Mouse (Mus musculus) T-helper 17 cell (primary cell): Measurements from ENCODE around the gene Kif17.

Experiments used
- in situ Hi-C, 2 experiments: fragments of 300-600 bp; cut with MboI, MseI; formaldehyde crosslinking; loops; 1 replicate in 1 of 2; 2 replicates in 1 of 2; pipeline ENCODE4 v1.15.1; 2025; ENCODE audit warnings: high pct_unique_total_duplicates in 2 of 2

Kif17 gene

DNA sequence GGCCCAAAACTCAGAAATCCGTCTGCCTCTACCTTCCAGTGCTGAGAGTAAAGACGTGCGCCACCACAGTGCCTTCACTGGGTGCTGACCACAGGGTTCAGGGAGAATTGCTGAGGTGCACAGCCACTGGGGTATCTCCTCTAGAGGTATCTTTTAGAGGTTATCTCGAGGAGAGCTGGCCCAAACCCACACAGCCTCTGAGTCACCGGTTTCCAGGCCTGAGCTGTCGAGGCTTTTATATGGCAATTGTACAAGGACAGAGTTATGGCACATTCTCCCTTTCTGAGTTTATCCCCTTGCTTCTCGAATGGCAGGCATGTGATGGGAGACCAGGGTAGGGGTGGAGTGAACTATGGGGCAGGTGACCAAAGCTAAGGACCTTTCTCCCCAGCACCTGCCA is 8.4 kb downstream of the Kif17 start:
- in situ Hi-C loops = no loop called here

- in situ Hi-C loops = no loop called here
Observed at GRCm38 (mm10) chr4:138259482-138259881, 9.2 kb downstream of the Kif17 start.

DNA sequence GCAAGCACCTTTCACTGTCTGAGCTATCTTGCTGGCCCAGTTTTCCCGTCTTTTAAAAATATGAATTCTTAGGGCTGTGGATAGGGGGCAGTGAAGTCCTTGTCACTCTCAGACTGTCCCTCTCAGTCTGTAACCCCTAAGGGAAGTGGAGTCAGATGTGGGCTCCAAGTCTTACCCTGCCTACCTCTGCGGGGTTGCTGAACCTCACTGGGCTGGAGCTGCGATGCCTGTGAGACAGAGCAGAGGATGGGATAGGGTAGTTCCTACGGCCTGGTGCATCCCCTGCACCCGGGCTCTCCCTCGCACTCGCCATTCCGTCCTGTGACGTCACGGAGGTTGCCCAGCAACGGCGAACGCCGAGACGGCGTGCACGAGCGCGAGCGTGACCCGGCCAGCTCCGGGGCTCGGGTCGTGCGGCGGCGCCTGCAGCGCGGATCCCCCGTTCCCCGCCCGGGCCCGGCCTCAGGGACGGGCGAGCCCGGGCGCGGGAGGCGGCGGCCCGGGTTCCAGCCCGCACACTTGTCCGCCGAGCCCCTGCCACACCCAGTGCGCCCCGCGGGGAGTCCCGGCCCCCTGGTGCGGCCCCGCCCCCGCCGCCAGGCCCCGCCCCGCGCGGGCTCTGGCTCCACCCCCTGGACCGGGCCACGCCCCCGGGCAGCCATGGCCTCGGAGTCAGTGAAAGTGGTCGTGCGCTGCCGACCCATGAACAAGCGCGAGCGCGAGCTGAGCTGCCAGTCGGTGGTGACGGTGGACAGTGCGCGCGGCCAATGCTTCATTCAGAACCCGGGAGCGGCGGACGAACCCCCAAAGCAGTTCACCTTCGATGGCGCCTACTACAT is 11.8 kb downstream of the Kif17 start:
- in situ Hi-C loops = no loop called here

GRCm38 (mm10) chr4:138267869-138268268 is 17.6 kb downstream of the Kif17 start:
- in situ Hi-C loops = no loop called here

GRCm38 (mm10) chr4:138272011-138272997 is 22.1 kb downstream of the Kif17 start:
- in situ Hi-C loops = no loop called here

DNA sequence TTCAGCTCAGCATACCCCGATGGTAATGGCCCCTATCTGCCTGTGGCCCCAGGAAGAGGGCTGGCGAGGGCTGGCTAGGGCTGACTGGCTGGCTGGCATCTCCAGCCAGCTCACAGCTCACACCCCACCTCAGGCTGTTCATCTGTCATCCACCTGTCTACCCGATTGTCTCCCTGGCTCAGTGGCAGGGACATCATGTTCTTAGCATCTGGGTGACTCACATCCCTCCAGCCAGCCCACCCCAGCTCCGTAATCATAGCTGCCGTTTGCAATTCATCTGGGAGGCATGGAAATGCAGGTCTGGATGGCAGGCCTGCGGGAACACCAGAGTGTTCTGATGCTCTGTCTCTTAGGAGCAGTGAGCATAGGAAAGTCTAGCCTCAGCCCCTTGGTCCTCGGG is 28.1 kb downstream of the Kif17 start:
- in situ Hi-C loops = loop anchor here in 1 of 2 experiments (25.0 kb wide), 1 partner anchor 441 kb away; no protein-coding TSS in a partner anchor

GRCm38 (mm10) chr4:138282834-138283233 is 32.6 kb downstream of the Kif17 start:
- in situ Hi-C loops = loop anchor here in 1 of 2 experiments (25.0 kb wide), 1 partner anchor 446 kb away; no protein-coding TSS in a partner anchor

DNA sequence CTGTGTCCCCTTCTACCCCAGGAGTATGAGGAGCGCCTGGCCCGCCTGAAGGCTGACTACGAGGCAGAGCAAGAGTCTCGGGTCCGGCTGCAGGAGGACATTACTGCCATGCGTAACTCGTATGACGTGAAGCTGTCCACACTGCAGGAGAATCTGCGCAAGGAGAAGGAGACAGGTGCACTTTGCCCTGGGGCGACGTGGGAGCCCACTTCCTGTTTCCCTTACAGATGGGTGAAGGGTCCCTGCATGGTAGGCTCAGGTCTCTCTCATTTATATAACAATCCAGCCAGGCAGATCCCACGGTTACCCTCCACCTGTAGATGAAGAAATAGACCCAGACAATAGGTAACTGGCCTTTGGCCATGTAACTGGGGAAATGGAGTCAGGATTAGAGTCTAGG is 36.2 kb downstream of the Kif17 start:
- in situ Hi-C loops = loop anchor here in 1 of 2 experiments (25.0 kb wide), 1 partner anchor 449 kb away; no protein-coding TSS in a partner anchor

GRCm38 (mm10) chr4:138288691-138289090 is 38.5 kb downstream of the Kif17 start:
- in situ Hi-C loops = loop anchor here in 1 of 2 experiments (25.0 kb wide), 1 partner anchor 451 kb away; no protein-coding TSS in a partner anchor

DNA sequence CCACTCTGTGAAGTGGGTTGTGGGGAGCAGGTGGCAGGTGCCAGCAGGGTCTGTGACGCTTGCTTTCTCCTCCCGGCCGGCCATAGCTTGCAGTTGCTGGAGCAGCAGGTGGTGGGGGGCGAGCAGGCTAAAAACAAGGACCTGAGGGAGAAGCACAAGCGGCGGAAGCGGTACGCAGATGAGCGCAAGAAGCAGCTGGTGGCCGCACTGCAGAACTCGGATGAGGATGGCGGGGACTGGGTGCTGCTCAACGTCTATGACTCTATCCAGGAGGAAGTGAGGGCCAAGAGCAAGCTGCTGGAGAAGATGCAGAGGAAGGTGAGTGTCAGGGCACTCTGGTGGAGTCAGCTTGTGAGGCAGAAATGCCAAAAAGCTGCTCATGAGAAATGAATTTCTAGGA is 41.8 kb downstream of the Kif17 start:
- in situ Hi-C loops = loop anchor here in 1 of 2 experiments (25.0 kb wide), 1 partner anchor 455 kb away; no protein-coding TSS in a partner anchor

DNA sequence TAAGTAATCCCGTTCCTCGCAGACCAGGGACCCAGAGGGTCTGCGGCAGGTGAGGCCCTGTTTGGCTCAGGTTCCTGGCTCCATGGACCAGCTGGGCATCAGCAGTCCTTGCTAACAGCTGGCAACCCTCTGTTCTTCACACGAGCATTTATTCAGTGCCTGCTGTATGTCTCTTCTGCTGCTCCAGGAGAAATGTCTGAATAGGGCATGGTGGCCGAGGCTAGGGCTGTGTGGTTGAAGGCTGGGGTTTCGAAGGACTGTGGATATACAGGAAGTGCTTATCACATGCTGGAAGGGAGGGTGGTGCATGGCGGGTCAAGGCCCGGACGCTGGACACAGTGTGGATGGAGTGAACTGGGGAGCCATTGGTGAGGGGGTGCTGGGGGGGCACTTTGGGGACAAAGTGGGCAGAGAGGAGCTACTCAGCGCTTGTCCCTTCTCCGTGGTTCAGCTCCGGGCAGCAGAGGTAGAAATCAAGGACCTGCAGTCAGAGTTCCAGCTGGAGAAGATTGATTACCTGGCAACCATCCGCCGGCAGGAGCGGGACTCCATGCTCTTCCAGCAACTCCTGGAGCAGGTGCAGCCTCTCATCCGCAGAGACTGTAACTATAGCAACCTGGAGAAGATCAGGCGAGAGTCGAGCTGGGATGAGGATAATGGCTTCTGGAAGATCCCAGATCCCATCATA is 43.2 kb downstream of the Kif17 start:
- in situ Hi-C loops = loop anchor here in 1 of 2 experiments (25.0 kb wide), 1 partner anchor 456 kb away; no protein-coding TSS in a partner anchor

DNA sequence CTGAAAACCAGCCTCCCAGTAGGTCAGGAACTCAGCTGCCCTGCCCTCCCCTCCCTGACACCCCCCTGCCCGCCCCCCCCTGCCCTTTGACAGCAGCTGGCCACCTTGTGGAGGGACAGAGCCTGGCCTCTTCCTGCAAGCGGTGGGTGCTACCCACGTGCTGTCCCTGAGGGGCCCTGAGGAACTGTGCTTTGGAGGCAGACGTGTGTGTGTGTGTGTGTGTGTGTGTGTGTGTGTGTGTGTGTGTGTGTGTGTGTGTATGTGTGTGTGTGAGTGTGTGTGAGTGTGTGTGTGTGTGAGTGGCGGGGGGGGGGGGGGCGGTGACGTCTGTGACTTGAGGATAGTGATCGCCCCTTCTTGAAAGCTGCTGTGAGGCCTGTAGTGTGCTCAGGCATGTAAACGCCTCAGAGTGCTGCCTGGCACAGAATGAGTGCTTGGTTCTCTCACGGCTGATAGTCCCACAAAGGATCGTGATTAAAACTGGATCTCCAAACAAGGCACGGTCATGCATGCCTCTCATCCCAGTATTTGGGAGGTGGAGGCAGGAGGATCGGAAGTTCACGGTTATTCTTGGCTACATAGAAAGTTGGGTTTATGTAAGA is 43.8 kb downstream of the Kif17 start:
- in situ Hi-C loops = loop anchor here in 1 of 2 experiments (25.0 kb wide), 1 partner anchor 457 kb away; no protein-coding TSS in a partner anchor

DNA sequence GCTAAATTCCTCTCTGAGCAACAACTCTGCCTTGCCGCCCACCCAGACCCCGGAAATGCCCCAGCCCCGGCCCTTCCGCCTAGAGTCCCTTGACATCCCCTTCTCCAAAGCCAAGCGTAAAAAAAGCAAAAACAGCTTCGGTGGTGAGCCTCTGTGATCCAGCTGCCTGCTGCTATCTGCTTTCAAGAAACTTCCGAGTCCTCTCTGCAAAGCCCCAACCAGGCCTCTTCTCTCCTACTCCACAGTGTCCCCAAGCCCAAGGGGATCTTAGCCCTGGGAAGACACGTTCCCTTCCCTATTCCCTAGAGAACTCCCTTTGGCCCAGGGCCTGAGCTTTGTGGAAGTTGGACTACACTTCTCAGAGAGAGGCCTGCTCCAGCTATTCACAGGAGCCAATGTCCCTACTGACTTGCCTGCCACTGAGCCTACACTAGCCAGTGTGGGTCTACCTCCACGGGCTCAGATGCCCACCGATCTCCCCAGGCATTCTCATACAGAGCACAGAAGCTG is 51.1 kb downstream of the Kif17 start:
- in situ Hi-C loops = no loop called here

DNA sequence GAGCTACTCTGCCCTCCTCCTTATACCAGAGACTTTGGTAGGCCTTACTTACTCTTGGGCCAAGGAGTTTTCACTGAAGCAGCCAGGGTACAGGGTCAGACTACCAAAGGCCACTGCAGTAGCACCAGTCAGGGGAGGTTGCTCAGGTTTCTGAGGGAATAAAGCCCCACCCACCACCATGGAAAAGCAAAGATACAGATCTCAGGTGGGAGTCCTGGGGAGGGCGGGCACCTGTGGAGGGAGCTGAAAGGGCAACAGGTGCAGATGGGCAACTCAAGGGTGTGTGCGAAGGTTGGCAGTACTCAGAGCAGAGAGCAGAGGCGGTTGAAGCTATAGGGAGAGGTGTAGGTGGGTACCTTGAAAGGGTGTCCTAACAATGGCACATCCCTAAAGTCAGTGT is 52.8 kb downstream of the Kif17 start:
- in situ Hi-C loops = no loop called here

DNA sequence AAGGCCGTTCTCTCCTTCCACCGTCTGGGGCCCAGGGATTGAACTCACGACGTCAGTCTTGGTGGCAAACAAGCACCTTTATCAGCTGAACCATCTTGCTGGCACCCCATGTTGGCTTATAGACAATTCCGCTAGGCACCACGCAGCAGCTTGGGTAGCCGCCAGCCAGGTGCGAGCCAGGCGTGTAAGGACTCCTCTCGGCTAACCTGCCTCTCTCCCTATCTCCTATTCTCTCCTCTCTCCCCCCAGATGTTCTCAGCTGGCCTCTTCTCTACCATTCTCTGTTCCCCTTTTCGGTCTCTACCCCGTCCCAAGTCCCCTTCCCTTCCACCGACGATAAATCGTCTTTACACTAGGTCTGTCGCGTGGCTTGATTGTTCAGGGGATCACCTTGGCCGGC is 53.5 kb downstream of the Kif17 start:
- in situ Hi-C loops = no loop called here

- in situ Hi-C loops = no loop called here
Observed at GRCm38 (mm10) chr4:138304340-138305104, 54.3 kb downstream of the Kif17 start, which contains the start of gene Ddost. Gene Ddost (plus strand): TSS chr4:138304730.

DNA sequence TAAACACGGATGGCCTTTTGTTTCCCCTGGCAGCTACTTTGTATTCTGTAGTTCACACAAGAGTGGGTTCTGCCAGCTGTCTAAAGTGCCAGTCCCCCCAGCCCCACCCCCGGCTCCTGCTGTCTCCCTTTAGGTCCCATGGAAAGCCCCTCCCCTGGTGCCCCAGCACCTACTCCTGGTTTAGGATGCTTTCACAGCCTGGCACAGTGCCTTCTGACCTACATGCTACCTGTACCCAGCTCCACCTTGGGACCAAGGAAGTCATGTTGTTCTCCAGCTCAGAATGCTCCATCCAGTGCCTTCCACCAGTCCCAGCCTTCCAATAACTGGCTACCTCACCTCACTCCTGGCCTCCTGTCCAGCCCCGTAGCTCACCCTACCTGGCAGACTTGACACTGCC is 56.8 kb downstream of the Kif17 start:
- in situ Hi-C loops = no loop called here

DNA sequence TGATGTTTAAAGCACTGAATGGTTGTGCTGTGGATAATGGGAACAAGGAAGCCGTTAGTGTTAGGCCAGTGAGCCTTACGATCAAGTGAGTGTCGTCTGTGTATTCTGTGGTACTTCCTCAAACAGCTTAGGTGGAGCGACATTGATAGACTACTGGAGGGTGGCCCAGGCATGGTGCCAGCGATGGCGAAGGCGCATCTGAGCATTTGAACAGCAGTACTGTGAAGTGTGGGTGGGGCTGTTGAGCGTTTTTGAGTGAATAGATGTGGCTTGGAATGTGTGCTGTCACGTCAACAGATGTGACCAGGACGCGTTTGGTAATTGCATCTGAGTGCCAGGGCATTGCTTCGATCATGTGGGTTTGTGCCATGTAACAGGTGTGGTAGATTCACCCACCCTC is 57.5 kb downstream of the Kif17 start:
- in situ Hi-C loops = no loop called here

GRCm38 (mm10) chr4:138310311-138310910 is 60.2 kb downstream of the Kif17 start:
- in situ Hi-C loops = loop anchor here in 1 of 2 experiments (10.0 kb wide), 1 partner anchor 554 kb away; the partner anchor contains the start of gene Pla2g5
